Mouse (Mus musculus): ENCODE data around the gene Ttc30a1. TPM values are rescaled to one million over a fixed set of nuclear protein-coding genes. Genes with fewer than 3 reads are reported as not detected.
"Not testable (repeated sequence)": the region's sequence is repeated elsewhere in the genome, so short reads cannot be mapped to it uniquely, and the experiment has no call there.

Ttc30a1 gene
- polyA plus RNA-seq, 1 experiment from 2014 or later, result 12.1 TPM

DNA sequence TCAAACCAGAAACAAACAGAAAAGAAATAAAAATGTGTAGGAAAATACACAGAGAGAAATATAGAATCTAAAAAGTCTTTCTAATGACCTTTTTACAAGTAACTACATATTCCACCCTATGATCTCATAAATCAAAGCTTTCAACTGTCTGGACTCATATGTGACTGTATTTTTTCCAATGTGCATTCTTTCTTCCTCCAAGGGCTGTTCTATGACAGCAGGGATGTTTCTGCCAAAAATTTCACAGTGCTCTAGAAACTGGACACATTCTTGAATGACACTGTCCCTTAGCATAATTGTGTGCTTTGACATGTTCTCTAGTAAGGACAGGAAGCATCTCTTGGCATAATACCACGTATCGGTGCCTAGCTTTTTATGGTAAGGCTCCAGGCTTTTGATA lies 5.7 kb downstream of the Ttc30a1 start:
- ATAC-seq (ENCODE audit: insufficient read depth, low FRiP score, low TSS enrichment); H3K36me3 ChIP-seq (ENCODE audit: control insufficient read depth, insufficient read depth, low read length): not testable (repeated sequence)

DNA sequence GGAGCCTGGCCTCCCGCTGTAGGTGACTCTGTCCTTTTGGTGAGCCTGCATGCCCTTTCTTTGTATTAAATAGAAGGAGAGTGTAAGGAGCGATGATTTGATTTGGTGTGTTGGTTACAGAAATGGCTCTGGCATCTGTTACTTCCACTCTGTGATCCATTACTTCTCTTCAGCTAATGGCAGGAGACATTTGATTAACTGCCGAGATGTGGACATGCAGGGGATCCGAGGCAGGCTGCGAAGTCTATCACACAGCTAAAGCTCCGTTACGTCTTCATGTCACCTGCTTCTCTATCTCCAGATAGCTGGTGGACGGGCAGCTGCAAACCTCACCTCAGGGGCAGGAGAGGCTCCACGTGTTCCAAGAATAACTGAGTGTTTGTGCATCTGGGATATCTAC lies 7.6 kb downstream of the Ttc30a1 start:
- no peak overlapping the region for H3K9ac ChIP-seq (ENCODE audit: low read length)
- H3K27ac ChIP-seq (ENCODE audit: low read depth, low read length), result no peak overlapping the region
- ATAC-seq (ENCODE audit: insufficient read depth, low FRiP score, low TSS enrichment) (no peak), DNase-seq (ENCODE audit: low spot score) (no peak)
- WGBS, result 59% methylated on average over 9 of the region's 9 CpGs
- no peaks in the 10 kb centered on the region for H3K27me3 ChIP-seq (ENCODE audit: control insufficient read depth, insufficient read depth, low read length)
- H3K4me1 ChIP-seq (ENCODE audit: control insufficient read depth, insufficient read depth, low read length), result no peaks in the 10 kb centered on the region
- no peaks in the 10 kb centered on the region for H3K36me3 ChIP-seq (ENCODE audit: control insufficient read depth, insufficient read depth, low read length)
- no peaks in the 10 kb centered on the region for H3K9me3 ChIP-seq (ENCODE audit: control insufficient read depth, low read length)
- no peak overlapping the region for H3K4me2 ChIP-seq (ENCODE audit: low read depth)
- H3K4me3 ChIP-seq (ENCODE audit: low read depth, low read length), result no peak overlapping the region

More for the DNA sequence above, 5.7 kb downstream of the Ttc30a1 start:
- H3K9ac ChIP-seq (ENCODE audit: low read length); H3K4me1 ChIP-seq (ENCODE audit: control insufficient read depth, insufficient read depth, low read length); H3K27me3 ChIP-seq (ENCODE audit: control insufficient read depth, insufficient read depth, low read length); H3K4me3 ChIP-seq (ENCODE audit: low read depth, low read length); DNase-seq (ENCODE audit: low spot score); H3K9me3 ChIP-seq (ENCODE audit: control insufficient read depth, low read length); H3K4me2 ChIP-seq (ENCODE audit: low read depth); H3K27ac ChIP-seq (ENCODE audit: low read depth, low read length): not testable (repeated sequence)
- 95% methylated on average over 2 of the region's 2 CpGs for WGBS

DNA sequence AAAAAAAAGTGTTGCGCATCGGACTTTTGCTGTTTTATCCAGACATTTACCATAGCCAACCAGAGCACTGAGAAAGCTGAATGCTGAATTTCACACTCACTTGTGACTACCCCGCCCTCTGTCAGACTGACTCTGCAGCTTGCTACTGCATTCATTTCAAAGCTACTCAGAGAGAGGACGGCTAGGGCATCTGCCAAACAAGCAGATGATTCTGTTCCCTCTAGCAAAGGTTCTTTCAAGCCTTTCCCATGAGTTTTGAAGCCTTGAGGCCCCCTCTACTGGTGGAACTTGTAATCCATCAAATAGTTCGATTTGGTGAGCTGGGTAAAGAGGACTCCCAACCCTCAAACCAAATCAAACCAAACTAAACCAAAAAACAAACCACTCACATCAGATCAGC lies 16.8 kb downstream of the Ttc30a1 start:
- Histone ChIP-seq H3K9ac (ENCODE audit: low read length) (no peak overlapping the region), H3K4me3 (ENCODE audit: low read depth, low read length) (no peak overlapping the region), H3K36me3 (ENCODE audit: control insufficient read depth, insufficient read depth, low read length) (no peaks in the 10 kb centered on the region), H3K27me3 (ENCODE audit: control insufficient read depth, insufficient read depth, low read length) (no peaks in the 10 kb centered on the region), H3K4me2 (ENCODE audit: low read depth) (peak overlapping the region; percentile 25), H3K4me1 (ENCODE audit: control insufficient read depth, insufficient read depth, low read length) (peaks cover 14% of the 10 kb centered on the region; the same call in 1 of the 2 replicates), H3K27ac (ENCODE audit: low read depth, low read length) (no peak overlapping the region), H3K9me3 (ENCODE audit: control insufficient read depth, low read length) (no peaks in the 10 kb centered on the region)
- peak; percentile 52 for DNase-seq (ENCODE audit: low spot score)
- WGBS, result 19% methylated on average over 5 of the region's 5 CpGs
- ATAC-seq (ENCODE audit: insufficient read depth, low FRiP score, low TSS enrichment), result peak; percentile 31; the same call in 1 of the 2 replicates

DNA sequence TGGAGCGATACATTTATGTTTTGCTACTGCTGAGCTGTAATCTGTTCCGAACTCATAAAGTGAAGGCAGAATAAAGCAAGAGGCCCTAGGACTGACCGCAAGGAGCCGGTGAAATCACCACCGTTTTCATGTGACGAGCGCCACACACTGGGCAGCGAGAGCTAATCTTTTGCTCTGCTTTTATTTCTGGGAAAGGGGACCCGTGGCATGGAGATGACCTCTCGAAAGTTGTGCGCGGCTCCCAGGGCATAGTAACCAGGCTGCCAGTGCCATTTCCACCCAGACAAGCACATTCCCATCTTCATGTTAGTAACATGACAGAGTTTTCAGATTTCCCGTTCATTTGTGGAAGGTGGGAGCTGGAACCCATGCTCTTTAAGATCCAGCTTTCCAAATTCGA lies 17.3 kb downstream of the Ttc30a1 start:
- no peak overlapping the region for H3K27ac ChIP-seq (ENCODE audit: low read depth, low read length)
- no peak overlapping the region for H3K9ac ChIP-seq (ENCODE audit: low read length)
- no peaks in the 10 kb centered on the region for H3K27me3 ChIP-seq (ENCODE audit: control insufficient read depth, insufficient read depth, low read length)
- peak; percentile 60 for ATAC-seq (ENCODE audit: insufficient read depth, low FRiP score, low TSS enrichment)
- H3K4me2 ChIP-seq (ENCODE audit: low read depth), result peak overlapping the region; percentile 25
- WGBS, result 10% methylated on average over 14 of the region's 14 CpGs
- no peaks in the 10 kb centered on the region for H3K9me3 ChIP-seq (ENCODE audit: control insufficient read depth, low read length)
- H3K4me3 ChIP-seq (ENCODE audit: low read depth, low read length), result no peak overlapping the region
- peak; percentile 67 for DNase-seq (ENCODE audit: low spot score)
- H3K36me3 ChIP-seq (ENCODE audit: control insufficient read depth, insufficient read depth, low read length), result no peaks in the 10 kb centered on the region
- H3K4me1 ChIP-seq (ENCODE audit: control insufficient read depth, insufficient read depth, low read length), result peaks cover 17% of the 10 kb centered on the region; the same call in 1 of the 2 replicates

DNA sequence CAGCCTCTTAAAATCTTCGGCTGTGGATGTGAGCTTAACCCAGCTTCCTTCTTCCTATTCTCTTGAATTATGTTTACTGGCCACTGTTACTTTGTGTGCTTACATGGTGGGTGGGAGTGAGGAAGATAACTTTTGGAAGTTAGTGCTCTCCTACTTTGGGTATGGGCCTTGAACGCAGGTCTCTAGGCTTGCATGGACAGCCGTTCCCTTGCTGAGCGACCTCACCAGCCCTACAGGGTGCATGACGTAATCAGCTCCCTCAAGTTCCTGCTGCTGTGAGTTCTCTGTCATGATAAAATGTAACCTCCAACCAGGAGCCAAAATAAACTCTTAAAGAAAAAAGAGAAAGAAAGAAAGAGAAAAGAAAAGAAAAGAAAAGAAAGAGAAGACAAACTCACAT lies 17.7 kb downstream of the Ttc30a1 start:
- Histone ChIP-seq H3K27me3 (ENCODE audit: control insufficient read depth, insufficient read depth, low read length) (no peaks in the 10 kb centered on the region), H3K9ac (ENCODE audit: low read length) (no peak overlapping the region), H3K4me2 (ENCODE audit: low read depth) (no peak overlapping the region), H3K27ac (ENCODE audit: low read depth, low read length) (no peak overlapping the region), H3K4me1 (ENCODE audit: control insufficient read depth, insufficient read depth, low read length) (peaks cover 17% of the 10 kb centered on the region; the same call in 1 of the 2 replicates), H3K36me3 (ENCODE audit: control insufficient read depth, insufficient read depth, low read length) (no peaks in the 10 kb centered on the region), H3K9me3 (ENCODE audit: control insufficient read depth, low read length) (no peaks in the 10 kb centered on the region), H3K4me3 (ENCODE audit: low read depth, low read length) (no peak overlapping the region)
- 69% methylated on average over 5 of the region's 5 CpGs for WGBS
- DNase-seq (ENCODE audit: low spot score) (no peak), ATAC-seq (ENCODE audit: insufficient read depth, low FRiP score, low TSS enrichment) (no peak)

DNA sequence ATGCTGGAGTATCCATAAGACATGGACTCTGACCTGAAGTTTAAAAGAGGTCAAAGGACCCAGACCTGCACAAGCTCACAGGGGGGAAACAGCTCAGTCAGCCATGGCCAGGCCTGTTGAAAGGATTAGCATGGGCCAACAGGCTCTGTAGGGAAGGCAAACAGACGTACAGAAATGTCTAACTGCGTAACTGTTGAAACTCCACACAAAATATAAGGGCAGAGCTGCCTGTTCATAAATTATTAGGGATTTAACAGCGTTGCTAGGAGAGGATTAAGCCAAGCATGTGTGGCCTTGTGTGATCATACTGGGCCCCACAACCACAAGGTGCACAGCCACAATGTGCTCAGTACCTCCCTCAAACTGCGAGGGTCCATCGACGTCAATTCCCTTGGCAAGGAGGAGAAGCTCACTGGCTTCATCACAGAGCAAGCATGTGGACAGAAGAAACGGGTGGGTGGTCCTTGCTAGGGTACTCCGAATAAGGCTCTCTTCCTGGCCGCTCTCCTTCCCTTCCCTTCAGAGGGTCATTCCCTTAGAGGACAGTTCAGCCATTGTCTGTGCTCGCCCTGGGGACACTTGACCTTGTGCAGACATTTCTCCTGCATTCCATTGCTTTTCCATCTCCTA lies 18.4 kb downstream of the Ttc30a1 start:
- Histone ChIP-seq H3K9me3 (ENCODE audit: control insufficient read depth, low read length) (no peaks in the 10 kb centered on the region), H3K9ac (ENCODE audit: low read length) (no peak overlapping the region), H3K4me2 (ENCODE audit: low read depth) (no peak overlapping the region), H3K36me3 (ENCODE audit: control insufficient read depth, insufficient read depth, low read length) (no peaks in the 10 kb centered on the region), H3K27ac (ENCODE audit: low read depth, low read length) (no peak overlapping the region), H3K27me3 (ENCODE audit: control insufficient read depth, insufficient read depth, low read length) (no peaks in the 10 kb centered on the region), H3K4me3 (ENCODE audit: low read depth, low read length) (no peak overlapping the region), H3K4me1 (ENCODE audit: control insufficient read depth, insufficient read depth, low read length) (peaks cover 17% of the 10 kb centered on the region; the same call in 1 of the 2 replicates)
- ATAC-seq (ENCODE audit: insufficient read depth, low FRiP score, low TSS enrichment) (no peak), DNase-seq (ENCODE audit: low spot score) (no peak)
- WGBS, result 59% methylated on average over 10 of the region's 10 CpGs

DNA sequence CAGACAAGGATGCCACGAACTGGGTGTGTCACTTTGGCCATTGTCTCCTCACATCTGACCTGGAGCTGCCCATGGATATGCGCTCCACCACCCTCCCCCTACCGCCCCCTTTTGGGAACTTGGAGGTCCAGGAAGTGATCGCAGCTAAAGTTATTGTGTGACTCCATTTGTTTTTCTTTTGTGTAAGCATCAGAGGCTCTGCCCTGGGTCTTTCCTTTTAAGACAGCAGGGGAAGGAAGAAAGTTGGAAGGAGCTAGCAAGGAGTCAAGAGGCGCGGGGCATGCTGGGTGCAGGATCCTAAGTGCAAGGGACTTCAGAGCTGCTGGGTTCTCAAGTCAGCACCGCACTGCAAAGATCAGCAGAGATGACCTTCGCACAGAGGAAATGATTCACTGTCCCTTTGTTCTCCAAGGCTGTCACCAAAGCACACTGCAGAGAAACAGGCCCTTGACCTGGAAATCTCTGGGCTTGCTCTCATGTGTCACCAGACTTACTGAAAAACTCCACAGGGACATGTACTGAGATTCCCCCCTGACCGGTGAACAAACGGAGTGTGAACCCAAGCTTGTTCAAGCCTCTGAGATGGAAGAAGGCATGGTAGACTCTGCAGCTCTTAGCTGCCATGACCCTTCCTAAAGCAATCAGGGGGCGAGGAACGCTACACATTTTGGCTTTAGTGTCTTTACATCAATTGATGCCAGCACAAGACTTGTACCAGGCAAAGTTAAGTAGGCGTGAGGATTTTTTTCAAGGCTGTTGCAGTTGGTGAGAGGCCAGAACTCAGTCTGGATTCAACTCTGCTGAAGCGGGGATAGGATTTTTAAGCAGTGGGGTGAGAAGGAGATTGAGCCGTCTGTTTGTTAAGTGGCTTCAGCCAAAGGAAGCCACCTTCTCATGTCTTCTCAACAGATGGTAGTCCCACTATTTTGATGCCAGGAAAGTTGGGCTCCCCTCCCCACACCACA lies 21.1 kb downstream of the Ttc30a1 start:
- DNase-seq (ENCODE audit: low spot score) (peak; percentile 45), ATAC-seq (ENCODE audit: insufficient read depth, low FRiP score, low TSS enrichment) (no peak)
- Histone ChIP-seq H3K27ac (ENCODE audit: low read depth, low read length) (no peak overlapping the region), H3K4me3 (ENCODE audit: low read depth, low read length) (no peak overlapping the region), H3K9ac (ENCODE audit: low read length) (no peak overlapping the region), H3K4me2 (ENCODE audit: low read depth) (no peak overlapping the region; the same call in 1 of the 2 replicates), H3K36me3 (ENCODE audit: control insufficient read depth, insufficient read depth, low read length) (no peaks in the 10 kb centered on the region), H3K4me1 (ENCODE audit: control insufficient read depth, insufficient read depth, low read length) (peaks cover 17% of the 10 kb centered on the region; the same call in 1 of the 2 replicates), H3K9me3 (ENCODE audit: control insufficient read depth, low read length) (no peaks in the 10 kb centered on the region), H3K27me3 (ENCODE audit: control insufficient read depth, insufficient read depth, low read length) (no peaks in the 10 kb centered on the region)
- WGBS, result 44% methylated on average over 15 of the region's 15 CpGs

DNA sequence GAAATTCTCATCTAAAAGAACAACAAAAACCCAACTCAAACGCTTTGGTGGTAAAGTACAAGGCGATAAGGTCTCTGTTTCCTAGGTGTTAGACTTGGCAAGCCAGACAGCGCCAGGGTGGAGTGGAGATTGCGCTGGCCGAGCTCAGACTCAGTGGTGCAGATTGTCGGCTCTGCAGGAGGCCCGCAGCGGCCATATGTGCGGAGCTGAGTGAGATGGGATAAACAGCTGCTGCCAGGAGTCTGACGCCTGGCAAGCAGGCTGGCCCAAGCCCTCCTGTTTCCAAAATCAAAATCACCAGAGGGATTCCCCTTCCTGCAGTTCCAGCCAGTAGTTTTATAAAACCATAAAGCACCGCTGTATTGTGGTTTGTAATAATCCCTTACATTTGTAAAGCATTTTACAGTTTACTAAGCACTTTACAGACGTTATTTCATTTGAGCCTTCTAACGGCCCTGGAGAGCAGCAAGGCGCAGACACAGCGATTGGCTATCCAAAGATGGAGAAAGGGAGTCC lies 21.9 kb downstream of the Ttc30a1 start:
- peaks cover 17% of the 10 kb centered on the region; the same call in 1 of the 2 replicates for H3K4me1 ChIP-seq (ENCODE audit: control insufficient read depth, insufficient read depth, low read length)
- 11% methylated on average over 15 of the region's 15 CpGs for WGBS
- no peaks in the 10 kb centered on the region for H3K27me3 ChIP-seq (ENCODE audit: control insufficient read depth, insufficient read depth, low read length)
- H3K4me3 ChIP-seq (ENCODE audit: low read depth, low read length), result no peak overlapping the region
- H3K27ac ChIP-seq (ENCODE audit: low read depth, low read length), result 0 out of 2 replicates have a peak overlapping the region, but pooled peaks have one; percentile 31
- no peak for ATAC-seq (ENCODE audit: insufficient read depth, low FRiP score, low TSS enrichment)
- no peak overlapping the region for H3K9ac ChIP-seq (ENCODE audit: low read length)
- peak overlapping the region; percentile 31 for H3K4me2 ChIP-seq (ENCODE audit: low read depth)
- no peaks in the 10 kb centered on the region for H3K36me3 ChIP-seq (ENCODE audit: control insufficient read depth, insufficient read depth, low read length)
- no peaks in the 10 kb centered on the region for H3K9me3 ChIP-seq (ENCODE audit: control insufficient read depth, low read length)
- peak; percentile 66 for DNase-seq (ENCODE audit: low spot score)
